Mouse (Mus musculus) monocyte, adult 2 months (primary cell): ENCODE data around the gene Def8.

Experiments
- DNase-seq, 2 experiments: peaks; one replicate each; pipeline ENCODE4 v3.0.0; 2022; ENCODE audit warnings: low spot score in 2 of 2, low read depth in 1 of 2

Gene Def8

GRCm38 (mm10) chr8:123478456-123479218 lies 55.3 kb downstream of the Def8 start:
- peak in 1 of 2 experiments; percentile 17 for DNase-seq

GRCm38 (mm10) chr8:123482627-123483026 lies 59.3 kb downstream of the Def8 start:
- no peak for DNase-seq

- DNase-seq: peak in 1 of 2 experiments; percentile 21
Observed at GRCm38 (mm10) chr8:123491280-123492075, 68.2 kb downstream of the Def8 start.

- DNase-seq: no peak
Observed at GRCm38 (mm10) chr8:123492898-123493297, 69.6 kb downstream of the Def8 start.

GRCm38 (mm10) chr8:123497699-123498098 lies 74.4 kb downstream of the Def8 start:
- no peak for DNase-seq

GRCm38 (mm10) chr8:123498963-123499362 lies 75.6 kb downstream of the Def8 start:
- DNase-seq: no peak

- no peak for DNase-seq
Observed at GRCm38 (mm10) chr8:123499556-123499955, 76.2 kb downstream of the Def8 start.

- no peak for DNase-seq
Observed at GRCm38 (mm10) chr8:123502192-123502591, 78.9 kb downstream of the Def8 start.

- no peak for DNase-seq
Observed at GRCm38 (mm10) chr8:123503801-123504467, 80.6 kb downstream of the Def8 start.

GRCm38 (mm10) chr8:123504591-123505195 lies 81.4 kb downstream of the Def8 start:
- no peak for DNase-seq

GRCm38 (mm10) chr8:123505267-123505666 lies 81.9 kb downstream of the Def8 start:
- DNase-seq: no peak

GRCm38 (mm10) chr8:123505695-123506094 lies 82.4 kb downstream of the Def8 start:
- DNase-seq: no peak

GRCm38 (mm10) chr8:123507153-123507552 lies 83.8 kb downstream of the Def8 start:
- no peak for DNase-seq

- no peak for DNase-seq
Observed at GRCm38 (mm10) chr8:123510819-123511218, 87.5 kb downstream of the Def8 start.
